Mouse (Mus musculus): ENCODE results near the gene Galntl6. TPM values are rescaled to one million over a fixed set of nuclear protein-coding genes. Genes with fewer than 3 reads are reported as not detected.
"Not testable (repeated sequence)": the region's sequence is repeated elsewhere in the genome, so short reads cannot be mapped to it uniquely, and the experiment has no call there.

Galntl6 gene
- polyA plus RNA-seq, 1 experiment = not detected

DNA sequence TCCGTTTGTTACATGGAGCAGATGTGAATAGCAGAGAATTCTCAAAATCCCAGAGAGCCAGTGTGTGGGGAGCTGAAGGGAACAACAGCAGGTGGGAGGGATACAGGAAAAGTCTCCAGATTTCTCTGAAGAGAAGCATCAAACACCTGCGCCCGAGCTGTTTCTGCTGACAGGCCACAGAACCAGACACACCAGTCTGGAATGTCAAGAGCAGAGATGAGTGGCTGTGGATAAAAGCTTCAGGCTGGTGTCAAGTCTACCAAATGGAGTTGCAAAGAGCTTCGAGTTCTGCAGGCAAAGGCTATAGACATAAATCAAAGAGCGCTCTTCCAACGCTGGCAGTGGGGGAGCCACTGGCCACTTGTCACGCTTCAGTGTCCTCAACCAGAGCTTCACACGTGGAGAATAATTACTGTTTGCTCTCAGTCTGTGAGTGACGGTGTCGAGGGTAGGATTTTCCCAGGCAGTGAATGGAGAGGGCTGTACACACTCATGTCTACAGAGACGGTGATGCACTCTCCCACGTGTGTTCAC lies 1139.6 kb downstream of the Galntl6 start:
- Histone ChIP-seq H3K27me3 (ENCODE audit: control insufficient read depth, insufficient read depth, low read length) (0 out of 2 replicates have a peak, but pooled peaks cover 1% of the 10 kb centered on the region), H3K4me3 (ENCODE audit: extremely low read depth, insufficient read depth, insufficient read length) (no peak overlapping the region), H3K36me3 (ENCODE audit: control insufficient read depth, insufficient read depth, low read length) (no peaks in the 10 kb centered on the region), H3K27ac (ENCODE audit: insufficient read depth, low read length) (no peak overlapping the region), H3K4me1 (ENCODE audit: control insufficient read depth, insufficient read depth, insufficient read length) (no peaks in the 10 kb centered on the region)
- no peak for DNase-seq (ENCODE audit: low read depth in 1 of 2, low spot score in 2 of 2)
- WGBS = 68% methylated on average over 12 of the region's 12 CpGs
- no peak for TF ChIP-seq CTCF (IDR thresholded peaks at IDR 0.05; ENCODE audit: extremely low read depth, insufficient read depth, insufficient read length, insufficient replicate concordance)
- no peak for TF ChIP-seq POLR2A (IDR thresholded peaks at IDR 0.05; ENCODE audit: low read depth, low read length)

DNA sequence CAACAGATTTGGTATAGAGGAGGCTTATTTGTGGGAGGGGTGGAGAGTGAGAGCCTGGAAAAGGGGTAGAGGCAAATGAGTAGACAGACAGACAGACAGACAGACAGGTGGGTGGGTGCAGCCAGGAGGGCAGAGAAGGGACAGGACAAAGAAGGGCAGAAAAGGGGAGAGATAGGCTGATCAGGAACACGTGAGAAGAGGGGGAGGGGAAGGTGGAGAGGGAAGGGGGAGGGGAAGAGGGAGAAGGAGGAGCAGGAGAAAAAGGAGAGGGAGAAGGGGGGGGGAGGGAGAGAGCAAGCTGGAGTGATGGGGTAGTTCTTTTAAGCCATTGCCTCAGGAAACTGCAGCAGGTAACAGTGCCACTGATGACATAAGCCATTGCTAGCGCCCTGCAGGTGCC lies 1144.9 kb downstream of the Galntl6 start:
- Histone ChIP-seq H3K27ac (ENCODE audit: insufficient read depth, low read length) (no peak overlapping the region), H3K36me3 (ENCODE audit: control insufficient read depth, insufficient read depth, low read length) (no peaks in the 10 kb centered on the region), H3K27me3 (ENCODE audit: control insufficient read depth, insufficient read depth, low read length) (0 out of 2 replicates have a peak, but pooled peaks cover 2% of the 10 kb centered on the region), H3K4me3 (ENCODE audit: extremely low read depth, insufficient read depth, insufficient read length) (no peak overlapping the region), H3K4me1 (ENCODE audit: control insufficient read depth, insufficient read depth, insufficient read length) (no peaks in the 10 kb centered on the region)
- WGBS = 72% methylated on average over 2 of the region's 2 CpGs
- no peak for DNase-seq (ENCODE audit: low read depth in 1 of 2, low spot score in 2 of 2)
- TF ChIP-seq CTCF (IDR thresholded peaks at IDR 0.05; ENCODE audit: extremely low read depth, insufficient read depth, insufficient read length, insufficient replicate concordance) = no peak
- TF ChIP-seq POLR2A (IDR thresholded peaks at IDR 0.05; ENCODE audit: low read depth, low read length) = no peak

DNA sequence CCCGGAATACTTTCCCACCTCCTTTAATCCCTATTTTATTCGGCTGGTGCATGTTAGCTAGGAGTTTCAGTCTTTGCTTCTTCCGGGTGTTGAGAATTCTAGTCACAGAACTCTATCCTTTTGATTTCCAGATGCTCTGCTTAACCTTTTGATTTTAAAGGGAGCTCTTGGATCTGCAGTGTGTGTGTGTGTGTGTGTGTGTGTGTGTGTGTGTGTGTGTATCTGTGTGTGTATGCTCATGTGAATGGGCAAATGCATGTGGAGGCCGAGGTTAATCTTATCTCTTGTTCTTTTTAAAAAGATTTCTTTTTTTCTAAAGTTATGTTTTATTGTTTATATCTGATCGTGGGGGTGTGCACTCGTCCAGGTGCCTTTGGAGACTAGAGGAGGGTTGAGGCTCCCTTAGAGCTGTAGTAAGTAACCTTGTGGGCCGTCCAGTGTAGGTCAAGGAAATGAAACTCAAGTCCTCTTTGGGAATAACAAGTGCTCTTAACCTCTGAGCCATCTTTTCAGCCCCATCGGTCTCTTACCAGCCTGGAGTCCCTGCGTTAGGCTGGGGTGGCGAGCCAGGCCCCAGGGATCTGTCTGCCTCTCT lies 1145.9 kb downstream of the Galntl6 start:
- Histone ChIP-seq H3K27me3 (ENCODE audit: control insufficient read depth, insufficient read depth, low read length) (0 out of 2 replicates have a peak, but pooled peaks cover 2% of the 10 kb centered on the region), H3K4me1 (ENCODE audit: control insufficient read depth, insufficient read depth, insufficient read length) (no peaks in the 10 kb centered on the region), H3K27ac (ENCODE audit: insufficient read depth, low read length) (no peak overlapping the region), H3K4me3 (ENCODE audit: extremely low read depth, insufficient read depth, insufficient read length) (no peak overlapping the region), H3K36me3 (ENCODE audit: control insufficient read depth, insufficient read depth, low read length) (no peaks in the 10 kb centered on the region)
- no peak for TF ChIP-seq CTCF (IDR thresholded peaks at IDR 0.05; ENCODE audit: extremely low read depth, insufficient read depth, insufficient read length, insufficient replicate concordance)
- no peak for TF ChIP-seq POLR2A (IDR thresholded peaks at IDR 0.05; ENCODE audit: low read depth, low read length)
- DNase-seq (ENCODE audit: low read depth in 1 of 2, low spot score in 2 of 2) = no peak
- 78% methylated on average over 10 of the region's 10 CpGs for WGBS

DNA sequence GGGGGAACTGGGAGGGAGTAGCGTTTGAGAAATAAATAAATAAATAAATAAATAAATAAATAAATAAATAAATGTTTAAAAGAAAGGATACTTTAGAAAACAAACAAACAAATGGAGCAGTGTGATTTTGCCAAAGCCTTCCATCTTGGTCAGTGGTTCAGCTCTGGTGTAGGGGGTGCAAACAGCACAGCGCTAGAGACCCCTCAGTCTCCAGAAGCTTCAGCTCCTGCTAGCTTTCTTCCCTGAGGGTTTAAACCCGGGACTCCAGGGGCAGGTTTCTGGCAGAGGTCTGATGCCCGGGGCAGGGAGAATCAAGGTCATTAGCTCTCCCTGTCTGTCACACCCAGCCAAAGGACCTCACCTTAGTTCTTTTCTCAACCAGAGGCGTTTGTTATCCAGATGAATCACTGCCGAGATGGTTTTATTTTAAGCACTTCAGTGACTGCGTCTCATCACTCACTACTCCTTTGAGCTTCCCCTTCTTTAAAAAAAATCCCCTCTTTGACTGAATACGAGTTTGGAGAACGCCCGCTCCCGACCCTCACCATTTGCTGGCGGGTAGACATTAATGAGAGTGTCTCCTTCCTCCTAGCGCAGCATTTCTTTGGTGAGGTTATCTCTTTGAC lies 1146.6 kb downstream of the Galntl6 start:
- 0 out of 2 replicates have a peak, but pooled peaks cover 2% of the 10 kb centered on the region for H3K27me3 ChIP-seq (ENCODE audit: control insufficient read depth, insufficient read depth, low read length)
- H3K36me3 ChIP-seq (ENCODE audit: control insufficient read depth, insufficient read depth, low read length) = no peaks in the 10 kb centered on the region
- WGBS = 27% methylated on average over 13 of the region's 13 CpGs
- no peaks in the 10 kb centered on the region for H3K4me1 ChIP-seq (ENCODE audit: control insufficient read depth, insufficient read depth, insufficient read length)
- H3K4me3 ChIP-seq (ENCODE audit: extremely low read depth, insufficient read depth, insufficient read length) = no peak overlapping the region
- DNase-seq (ENCODE audit: low read depth in 1 of 2, low spot score in 2 of 2) = no peak
- no peak overlapping the region for H3K27ac ChIP-seq (ENCODE audit: insufficient read depth, low read length)
- no peak for TF ChIP-seq POLR2A (IDR thresholded peaks at IDR 0.05; ENCODE audit: low read depth, low read length)
- no peak for TF ChIP-seq CTCF (IDR thresholded peaks at IDR 0.05; ENCODE audit: extremely low read depth, insufficient read depth, insufficient read length, insufficient replicate concordance)

GRCm38 (mm10) chr8:57765192-57765591 lies 1147.2 kb downstream of the Galntl6 start:
- 96% methylated on average over 4 of the region's 4 CpGs for whole genome bisulfite sequencing
- H3K36me3 ChIP-seq (ENCODE audit: control insufficient read depth, insufficient read depth, low read length) = no peaks in the 10 kb centered on the region
- 0 out of 2 replicates have a peak, but pooled peaks cover 2% of the 10 kb centered on the region for H3K27me3 ChIP-seq (ENCODE audit: control insufficient read depth, insufficient read depth, low read length)
- no peak for DNase-seq (ENCODE audit: low read depth in 1 of 2, low spot score in 2 of 2)
- no peaks in the 10 kb centered on the region for H3K4me1 ChIP-seq (ENCODE audit: control insufficient read depth, insufficient read depth, insufficient read length)
- H3K27ac ChIP-seq (ENCODE audit: insufficient read depth, low read length) = no peak overlapping the region
- TF ChIP-seq CTCF (IDR thresholded peaks at IDR 0.05; ENCODE audit: extremely low read depth, insufficient read depth, insufficient read length, insufficient replicate concordance) (no peak), POLR2A (IDR thresholded peaks at IDR 0.05; ENCODE audit: low read depth, low read length) (no peak)
- H3K4me3 ChIP-seq (ENCODE audit: extremely low read depth, insufficient read depth, insufficient read length) = no peak overlapping the region

DNA sequence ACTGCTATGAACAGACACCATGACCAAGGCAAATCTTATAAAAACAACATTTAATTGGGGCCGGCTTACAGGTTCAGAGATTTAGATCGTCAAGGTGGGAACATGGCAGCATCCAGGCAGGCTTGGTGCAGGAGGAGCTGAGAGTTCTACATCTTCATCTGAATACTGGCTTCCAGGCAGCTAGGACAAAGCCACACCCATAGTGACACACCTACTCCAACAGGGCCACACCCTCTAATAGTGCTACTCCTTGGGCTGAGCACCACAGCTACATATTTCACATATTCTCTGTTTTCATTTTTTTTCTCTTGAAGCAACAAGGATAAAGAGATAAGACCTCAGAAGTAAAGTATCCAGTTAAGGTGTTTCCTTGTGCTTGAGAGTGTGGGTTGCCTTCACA lies 1149.8 kb downstream of the Galntl6 start:
- WGBS = 78% methylated on average over 2 of the region's 2 CpGs
- H3K27ac ChIP-seq (ENCODE audit: insufficient read depth, low read length) = not testable (repeated sequence)

GRCm38 (mm10) chr8:57760921-57761320 lies 1151.5 kb downstream of the Galntl6 start:
- H3K36me3 ChIP-seq (ENCODE audit: control insufficient read depth, insufficient read depth, low read length) = no peaks in the 10 kb centered on the region
- no peak for TF ChIP-seq POLR2A (IDR thresholded peaks at IDR 0.05; ENCODE audit: low read depth, low read length)
- no peak for TF ChIP-seq CTCF (IDR thresholded peaks at IDR 0.05; ENCODE audit: extremely low read depth, insufficient read depth, insufficient read length, insufficient replicate concordance)
- no peak overlapping the region for H3K4me3 ChIP-seq (ENCODE audit: extremely low read depth, insufficient read depth, insufficient read length)
- H3K27ac ChIP-seq (ENCODE audit: insufficient read depth, low read length) = no peak overlapping the region
- WGBS = 91% methylated on average over 1 of the region's 1 CpGs
- 0 out of 2 replicates have a peak, but pooled peaks cover 2% of the 10 kb centered on the region for H3K27me3 ChIP-seq (ENCODE audit: control insufficient read depth, insufficient read depth, low read length)
- H3K4me1 ChIP-seq (ENCODE audit: control insufficient read depth, insufficient read depth, insufficient read length) = no peaks in the 10 kb centered on the region
- DNase-seq (ENCODE audit: low read depth in 1 of 2, low spot score in 2 of 2) = no peak

More for the DNA sequence above, 1149.8 kb downstream of the Galntl6 start:
- not testable (repeated sequence) for H3K4me1 ChIP-seq (ENCODE audit: control insufficient read depth, insufficient read depth, insufficient read length); H3K4me3 ChIP-seq (ENCODE audit: extremely low read depth, insufficient read depth, insufficient read length); DNase-seq (ENCODE audit: low read depth in 1 of 2, low spot score in 2 of 2); H3K36me3 ChIP-seq (ENCODE audit: control insufficient read depth, insufficient read depth, low read length); H3K27me3 ChIP-seq (ENCODE audit: control insufficient read depth, insufficient read depth, low read length)
